In genomic region chr3:107468106-107468505, GRCm38 (mm10) we compare ENCODE assay signal across 23 mouse cellular contexts. TPM values are rescaled to one million over a fixed set of nuclear protein-coding genes. Genes with fewer than 3 reads are reported as not detected.
"Had no signal": no experiment of that assay in that cellular context is flagged by ENCODE, and none has a peak within 500 bp of the region (broad histone marks: within the 10 kb centered on the region; RNA-seq: fewer than 3 reads in every experiment).

No protein-coding gene starts in this region.

- H3K4me3 ChIP-seq: liver, embryonic 15.5 days; lung, embryonic 15.5 days; megakaryocyte, embryonic 14.5 days; neural tube, embryonic 12.5 days had no signal

- H3K4me1 ChIP-seq: liver, embryonic 15.5 days; lung, embryonic 15.5 days; neural tube, embryonic 12.5 days had no signal

- H3K27ac ChIP-seq: liver, embryonic 15.5 days; lung, embryonic 15.5 days; macrophage; neural tube, embryonic 12.5 days had no signal

- ATAC-seq: liver, postnatal 0 days; lung, postnatal 0 days had no signal

- DNase-seq: liver, postnatal 0 days; lung, adult 2 months; lung, postnatal 14 days; lung, postnatal 36 days; midbrain, embryonic 14.5 days; retina, postnatal 1 day; right cerebral cortex, adult 18-20 months; right cerebral cortex, postnatal 25 days; right cerebral cortex, postnatal 4 days; spleen, adult 18-20 months; thymus, adult 2 months; thymus, postnatal 25 days; thymus, postnatal 4 days had no signal

RNA-seq across cellular contexts. Expression of gene Kcnc4, which starts 8.8 kb away (rescaled TPM):
- total RNA-seq: megakaryocyte progenitor cell, adult 5-6 weeks; monocyte, adult 5-6 weeks; neutrophil, adult 5-6 weeks had no signal
- polyA plus RNA-seq: liver, embryonic 15.5 days; liver, postnatal 0 days; macrophage; stomach, embryonic 14.5 days had no signal

RNA-seq across cellular contexts. Expression of gene Slc6a17, which starts 49.7 kb away (rescaled TPM):
- total RNA-seq: megakaryocyte progenitor cell, adult 5-6 weeks; monocyte, adult 5-6 weeks had no signal
